Mouse (Mus musculus): ENCODE results near the gene Haus2.
A peak's percentile ranks its signal among the peaks of the same experiment; 100 is the strongest.

Haus2 gene

GRCm38 (mm10) chr2:120616279-120617163 is 7.3 kb downstream of the Haus2 start:
- no peak for DNase-seq (ENCODE audit: low spot score)

DNA sequence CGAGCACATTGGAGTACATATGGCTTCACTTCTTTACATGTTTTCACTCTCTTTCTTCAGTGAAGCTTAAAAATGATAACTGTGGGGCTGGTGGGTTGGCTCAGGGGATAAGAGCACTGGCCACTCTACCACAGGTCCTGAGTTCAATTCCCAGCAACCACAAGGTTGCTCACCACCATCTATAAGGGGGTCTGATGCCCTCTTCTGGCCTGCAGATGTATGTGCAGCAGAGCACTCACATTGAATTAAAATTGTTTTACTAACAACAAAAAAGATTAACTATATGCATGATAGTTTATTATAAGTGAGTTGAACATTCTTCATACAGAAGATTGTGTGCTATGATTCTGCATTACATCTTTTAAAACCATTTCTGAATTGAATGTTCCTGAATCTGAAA is 10.4 kb downstream of the Haus2 start:
- DNase-seq (ENCODE audit: low spot score): no peak

GRCm38 (mm10) chr2:120622920-120623319 is 13.7 kb downstream of the Haus2 start:
- DNase-seq (ENCODE audit: low spot score): no peak

GRCm38 (mm10) chr2:120628076-120628865 is 19.1 kb downstream of the Haus2 start:
- DNase-seq (ENCODE audit: low spot score): peak; percentile 20

- peak; percentile 99 for DNase-seq (ENCODE audit: low spot score)
Measured at GRCm38 (mm10) chr2:120628886-120629735, 19.9 kb downstream of the Haus2 start, which contains the start of gene Stard9. TSS of gene Stard9 (plus strand) at chr2:120629121.

DNA sequence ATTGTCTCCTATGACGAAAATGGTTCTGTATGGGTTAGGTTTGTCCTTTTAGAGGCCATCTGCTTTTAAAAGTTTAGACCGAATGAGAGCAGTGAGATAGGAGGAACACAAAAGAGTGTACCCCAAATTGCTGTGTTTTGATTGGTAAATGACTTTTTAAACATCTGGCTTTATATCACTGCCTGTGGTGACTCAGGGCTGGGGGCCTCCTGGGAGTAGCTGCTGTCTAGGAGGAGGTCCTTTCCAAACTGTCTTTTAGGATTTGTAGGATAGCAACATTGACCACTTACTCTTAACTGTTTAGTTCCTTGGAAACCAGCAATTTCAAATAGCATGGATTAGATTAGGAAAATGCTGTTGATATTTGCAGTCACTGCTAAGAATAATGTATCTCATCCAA is 21.1 kb downstream of the Haus2 start:
- DNase-seq (ENCODE audit: low spot score): peak; percentile 34

GRCm38 (mm10) chr2:120630655-120631054 is 21.5 kb downstream of the Haus2 start:
- peak; percentile 37 for DNase-seq (ENCODE audit: low spot score)

DNA sequence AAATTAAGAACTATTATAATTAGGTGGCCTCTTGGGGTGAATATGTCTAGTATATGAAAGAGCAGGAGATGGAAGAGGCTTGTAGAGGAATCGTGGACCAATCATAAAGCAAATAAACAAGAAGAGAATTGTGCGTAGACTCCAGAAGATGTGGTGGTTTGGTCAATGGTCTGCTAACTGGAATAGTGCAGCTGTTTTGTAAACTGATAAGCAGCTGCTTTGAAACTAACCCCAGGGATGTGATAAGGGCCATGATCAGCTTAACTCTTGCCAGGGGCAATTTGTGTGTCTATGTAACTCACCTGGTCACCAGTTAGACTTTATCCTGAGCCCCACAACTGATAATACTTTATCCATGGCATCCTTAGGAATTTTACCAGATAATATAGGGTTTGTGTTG is 22.3 kb downstream of the Haus2 start:
- DNase-seq (ENCODE audit: low spot score): no peak

GRCm38 (mm10) chr2:120631957-120632356 is 22.8 kb downstream of the Haus2 start:
- no peak for DNase-seq (ENCODE audit: low spot score)

DNA sequence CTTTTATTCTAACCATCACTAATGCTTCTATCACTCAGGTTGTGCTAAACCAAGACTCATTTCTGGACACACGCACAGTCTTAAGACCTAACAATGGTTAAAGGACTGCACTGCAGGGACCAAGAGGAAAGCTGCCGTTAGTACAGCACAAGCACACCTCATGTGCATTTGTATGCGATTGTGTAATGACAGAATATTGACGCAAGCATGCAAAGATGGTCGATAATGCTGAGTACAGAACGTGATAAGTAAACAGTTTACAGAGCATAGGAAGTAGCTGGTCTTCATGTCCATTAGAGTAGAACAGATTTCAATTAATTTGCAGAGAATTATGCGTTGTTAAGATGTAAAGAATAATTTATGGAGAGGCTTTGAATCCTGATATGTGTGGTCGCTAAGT is 31.7 kb downstream of the Haus2 start:
- no peak for DNase-seq (ENCODE audit: low spot score)

DNA sequence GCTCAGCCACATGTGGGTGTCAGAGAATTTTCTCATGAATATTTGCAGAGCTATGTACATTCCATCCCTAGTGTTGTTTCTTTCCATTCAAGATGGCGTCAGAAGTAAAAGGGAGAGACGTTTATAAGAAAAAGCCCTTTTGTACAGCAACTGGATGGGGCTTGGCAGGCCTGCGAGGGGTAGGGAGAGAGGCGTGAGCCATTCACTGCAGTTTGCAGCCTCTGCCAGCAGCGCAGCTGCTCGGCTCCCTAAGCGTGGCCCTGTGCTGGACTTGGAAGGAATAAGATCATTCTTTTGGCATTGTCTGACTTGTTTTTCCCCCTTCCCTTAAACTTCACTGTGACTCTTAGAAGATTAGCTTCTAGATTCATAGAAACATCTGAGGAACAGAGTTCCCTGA is 34.7 kb downstream of the Haus2 start:
- DNase-seq (ENCODE audit: low spot score): no peak

DNA sequence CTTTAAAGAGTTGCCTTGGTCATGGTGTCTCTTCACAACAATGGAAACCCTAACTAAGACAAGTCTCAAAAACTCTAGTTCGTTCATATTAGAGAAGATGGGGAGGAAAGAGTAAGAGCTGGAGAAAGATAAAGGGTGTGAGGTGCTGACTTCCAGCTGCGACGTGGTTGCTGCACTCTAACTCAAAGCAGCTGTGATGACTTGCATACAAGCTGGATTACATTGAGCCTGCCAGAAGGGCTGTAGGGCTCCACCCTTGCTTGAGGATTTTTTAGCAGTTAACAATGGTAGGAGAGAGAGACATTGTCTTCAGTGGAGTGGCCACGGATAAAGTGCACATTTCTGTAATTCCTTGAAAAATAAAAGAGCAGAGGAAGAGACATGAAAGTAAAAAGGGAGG is 37.6 kb downstream of the Haus2 start:
- DNase-seq (ENCODE audit: low spot score): no peak

DNA sequence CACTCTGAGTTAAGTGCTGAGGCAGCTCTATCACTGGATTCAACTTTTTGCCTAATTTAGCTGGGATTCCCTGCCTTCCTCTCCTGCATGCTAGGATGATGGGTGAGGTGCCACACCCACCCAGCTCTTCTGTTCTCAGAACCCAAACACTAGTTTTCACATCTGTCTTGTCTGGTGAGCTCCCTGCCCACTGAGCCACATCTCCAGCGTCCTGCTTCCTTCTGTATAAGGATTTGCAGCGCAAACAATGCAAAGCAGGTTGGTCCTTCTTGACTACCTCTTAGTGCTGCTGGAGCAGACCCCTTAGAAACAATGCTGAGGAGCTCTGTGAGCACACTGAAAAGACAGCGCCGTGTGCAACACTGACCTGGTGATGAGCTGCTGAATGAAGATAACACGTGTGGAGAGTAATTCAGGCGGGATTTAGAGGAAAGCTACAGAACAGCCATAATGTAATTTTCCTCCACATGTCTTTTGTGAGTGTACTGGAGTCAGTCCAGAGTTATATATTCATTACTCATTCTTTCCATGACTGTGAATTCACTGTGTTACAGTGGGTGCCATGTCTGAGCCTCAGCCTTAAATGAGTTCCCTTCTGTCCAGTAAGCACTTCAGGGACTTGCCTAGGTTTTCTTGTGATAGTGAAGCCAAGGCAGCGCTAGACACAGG is 43.2 kb downstream of the Haus2 start:
- no peak for DNase-seq (ENCODE audit: low spot score)

- no peak for DNase-seq (ENCODE audit: low spot score)
Measured at GRCm38 (mm10) chr2:120652925-120653284, 43.7 kb downstream of the Haus2 start.

- no peak for DNase-seq (ENCODE audit: low spot score)
Measured at GRCm38 (mm10) chr2:120654693-120655092, 45.5 kb downstream of the Haus2 start.

DNA sequence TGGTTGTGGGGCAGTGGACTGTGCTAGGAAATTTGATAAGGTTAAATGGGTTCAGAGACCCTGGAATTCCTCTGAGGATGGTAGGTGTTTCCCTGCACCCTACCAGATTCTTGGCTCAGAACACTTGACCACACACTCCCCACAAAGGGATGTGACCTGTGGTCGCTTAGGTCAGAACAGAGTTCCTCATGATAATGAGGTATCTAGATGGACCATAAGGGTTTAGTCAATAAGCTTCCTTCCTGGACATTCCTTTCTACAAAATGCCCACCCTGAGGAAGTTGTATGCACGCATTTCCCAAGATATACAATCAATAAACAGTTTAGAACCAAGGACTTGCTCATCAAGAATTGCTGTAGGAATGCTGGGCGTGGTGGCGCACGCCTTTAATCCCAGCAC is 46.7 kb downstream of the Haus2 start:
- no peak for DNase-seq (ENCODE audit: low spot score)

DNA sequence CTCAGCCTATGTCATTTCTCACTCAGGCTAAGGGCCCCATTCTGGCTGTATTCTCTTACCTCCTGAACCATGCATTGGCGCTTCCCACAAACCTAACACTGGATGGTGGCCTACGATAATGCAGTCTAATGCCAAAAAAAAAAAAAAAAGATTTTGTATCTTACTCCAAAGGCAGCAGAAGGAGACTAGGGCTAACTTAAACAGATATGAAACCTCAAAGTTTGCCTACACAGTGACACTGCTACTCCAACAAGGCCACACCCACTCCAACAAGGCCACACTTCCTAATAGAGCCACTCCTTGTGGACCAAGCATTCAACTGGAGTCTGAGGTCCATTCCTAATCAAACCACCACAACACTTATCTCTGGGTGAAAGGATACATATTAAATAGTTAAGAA is 47.5 kb downstream of the Haus2 start:
- DNase-seq (ENCODE audit: low spot score): no peak

DNA sequence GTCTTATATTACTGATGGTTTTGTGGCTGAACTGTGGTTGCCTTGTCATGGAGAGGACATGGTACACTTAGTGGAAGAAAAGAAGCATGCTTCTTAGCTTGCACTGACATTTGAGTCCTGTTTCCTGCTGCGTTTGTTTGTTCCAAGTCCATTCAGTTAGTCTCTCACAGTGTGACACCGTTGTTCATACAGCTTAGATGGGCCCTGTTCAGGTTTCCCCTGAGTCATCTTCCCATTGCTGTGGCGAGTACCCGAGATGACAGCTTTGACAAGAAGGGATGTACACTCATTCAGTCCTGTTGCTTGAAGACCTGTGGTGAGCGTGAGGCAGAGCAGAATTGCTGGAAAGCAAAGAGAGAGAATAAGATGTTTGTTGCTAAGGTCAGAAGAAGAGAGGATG is 49.3 kb downstream of the Haus2 start:
- DNase-seq (ENCODE audit: low spot score): no peak

GRCm38 (mm10) chr2:120659318-120659717 is 50.1 kb downstream of the Haus2 start:
- no peak for DNase-seq (ENCODE audit: low spot score)

DNA sequence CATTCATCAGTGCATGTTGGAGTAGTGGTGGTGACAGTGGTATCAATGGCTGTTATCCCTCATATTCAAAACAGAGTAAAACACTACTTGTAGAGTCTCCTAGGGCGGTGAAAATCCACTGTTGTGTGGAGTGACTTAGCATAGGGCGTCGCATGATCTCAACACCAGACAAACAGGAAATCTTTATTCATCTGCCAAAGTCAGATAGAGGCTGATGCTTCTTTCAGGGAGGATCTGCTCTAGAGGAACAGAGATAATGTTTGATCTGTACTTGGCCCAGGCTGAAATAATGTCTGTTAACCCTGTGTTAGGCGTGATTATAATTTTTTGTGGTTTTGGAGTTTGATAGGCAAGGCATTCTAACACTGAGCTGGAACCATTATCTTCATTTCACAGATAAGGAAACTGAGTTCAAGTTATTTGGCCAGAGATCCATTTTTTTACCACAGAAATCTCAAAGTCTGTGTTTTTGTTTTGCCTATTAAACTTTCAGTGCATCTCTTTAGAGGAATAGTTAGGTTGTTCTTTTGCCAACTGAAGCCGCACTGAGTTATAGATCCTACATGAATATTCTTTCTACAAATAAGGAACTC is 51.4 kb downstream of the Haus2 start:
- no peak for DNase-seq (ENCODE audit: low spot score)

GRCm38 (mm10) chr2:120662766-120663165 is 53.6 kb downstream of the Haus2 start:
- no peak for DNase-seq (ENCODE audit: low spot score)
